Mouse (Mus musculus) hindlimb bud, embryonic 11.5 days (tissue): ENCODE measurements around the gene Tshr.
"Not testable (repeated sequence)": the region's sequence is repeated elsewhere in the genome, so short reads cannot be mapped to it uniquely, and the experiment has no call there.

Experiments used
- DNase-seq: peaks from one replicate; pipeline ENCODE4 v3.0.0-alpha.2; 2012; ENCODE audit warnings: low read depth, low spot score; ENCODE audit errors: extremely low spot score

Tshr gene

DNA sequence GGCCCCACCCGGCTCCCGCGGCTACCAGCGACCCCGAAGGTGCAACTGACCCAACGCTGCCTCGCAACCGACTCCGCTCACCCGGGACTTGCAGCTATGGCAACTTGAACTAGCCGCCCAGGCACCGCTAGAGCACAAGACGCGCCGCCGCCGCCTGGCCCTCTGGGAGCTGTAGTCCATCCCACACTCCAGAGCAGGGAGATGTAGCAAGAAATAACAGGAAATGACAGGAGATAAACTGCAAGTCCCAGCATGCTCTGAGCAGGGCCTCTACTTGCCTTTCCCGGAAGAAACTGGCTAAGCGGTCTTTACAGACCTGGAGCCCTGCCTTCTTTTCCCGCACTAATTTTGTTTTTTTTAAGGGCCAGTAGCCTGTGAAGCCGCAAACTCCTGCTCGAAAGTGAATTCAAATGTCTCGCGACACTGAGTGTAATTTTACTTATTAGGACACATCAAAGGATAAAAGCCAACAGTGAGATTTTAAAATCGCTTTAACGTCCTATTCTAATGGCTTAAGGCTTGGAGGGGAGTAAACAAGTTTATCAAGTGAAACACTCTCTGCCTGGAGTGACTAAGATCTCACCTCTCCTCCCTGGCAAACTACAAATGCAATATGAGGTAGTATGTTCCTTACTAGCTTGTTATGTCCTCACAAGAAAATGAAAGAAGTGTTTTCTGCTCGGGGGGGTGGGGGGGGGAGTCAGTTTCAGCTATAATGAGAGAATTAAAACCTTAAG is at the start of gene Tshr, which contains the start of gene Cep128:
Gene Tshr (plus strand): TSS at position 283 of the 737 bp plus-strand sequence.
Gene Cep128 (minus strand): TSS at position 129 of the 737 bp plus-strand sequence.
- peak; percentile 87 for DNase-seq

DNA sequence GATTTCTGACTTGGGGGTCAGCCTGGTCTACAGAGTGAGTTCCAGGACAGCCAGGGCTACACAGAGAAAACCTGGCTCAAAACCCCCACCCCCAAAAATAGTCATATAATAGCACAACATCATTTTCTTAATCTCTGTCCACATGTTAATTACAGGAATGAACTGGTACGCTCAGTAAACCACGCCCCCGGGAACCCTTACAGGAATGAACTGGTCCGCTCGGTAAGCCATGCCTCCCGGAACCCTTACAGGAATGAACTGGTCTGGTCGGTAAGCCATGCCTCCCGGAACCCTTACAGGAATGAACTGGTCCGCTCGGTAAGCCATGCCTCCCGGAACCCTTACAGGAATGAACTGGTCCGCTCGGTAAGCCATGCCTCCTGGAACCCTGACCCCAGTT is 45.7 kb upstream of the Tshr start:
- not testable (repeated sequence) for DNase-seq

DNA sequence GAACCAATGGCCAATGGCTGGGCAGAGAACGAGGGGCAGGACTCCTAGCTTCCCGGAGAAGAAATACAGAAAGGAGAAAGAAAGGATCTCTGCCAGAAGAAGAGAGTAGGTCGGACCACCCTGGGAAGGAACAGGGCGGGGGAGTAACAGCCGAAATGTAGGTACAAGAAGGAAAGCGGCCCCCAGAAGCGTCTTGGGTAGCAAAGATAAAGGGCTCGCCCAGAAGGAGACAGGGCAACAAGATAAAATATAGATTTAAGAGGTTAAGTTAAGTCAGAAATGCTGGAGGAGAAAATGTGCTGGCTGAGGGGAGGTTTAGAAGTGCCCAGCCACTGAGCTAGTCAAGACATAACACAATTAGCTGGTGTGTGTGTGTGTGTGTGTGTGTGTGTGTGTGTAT is 30.6 kb upstream of the Tshr start:
- DNase-seq: no peak

DNA sequence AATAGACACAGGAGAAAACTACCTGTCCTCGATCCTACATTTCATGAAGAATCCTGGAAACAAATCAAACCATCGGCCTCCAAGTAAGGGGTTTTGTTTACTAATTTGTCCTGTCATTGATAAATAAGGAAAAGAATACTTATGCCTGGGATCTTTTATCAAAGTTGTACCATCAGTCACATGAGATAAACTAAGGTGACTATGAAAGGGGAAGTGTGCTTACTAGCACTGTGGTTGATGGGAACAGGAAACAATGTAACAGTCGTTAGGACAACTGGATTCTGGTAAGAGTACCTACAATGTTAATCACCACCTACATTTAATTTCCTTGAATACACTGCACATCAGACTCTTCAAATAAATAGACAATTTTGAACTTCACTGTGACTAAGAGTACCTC is 15.2 kb upstream of the Tshr start:
- no peak for DNase-seq

DNA sequence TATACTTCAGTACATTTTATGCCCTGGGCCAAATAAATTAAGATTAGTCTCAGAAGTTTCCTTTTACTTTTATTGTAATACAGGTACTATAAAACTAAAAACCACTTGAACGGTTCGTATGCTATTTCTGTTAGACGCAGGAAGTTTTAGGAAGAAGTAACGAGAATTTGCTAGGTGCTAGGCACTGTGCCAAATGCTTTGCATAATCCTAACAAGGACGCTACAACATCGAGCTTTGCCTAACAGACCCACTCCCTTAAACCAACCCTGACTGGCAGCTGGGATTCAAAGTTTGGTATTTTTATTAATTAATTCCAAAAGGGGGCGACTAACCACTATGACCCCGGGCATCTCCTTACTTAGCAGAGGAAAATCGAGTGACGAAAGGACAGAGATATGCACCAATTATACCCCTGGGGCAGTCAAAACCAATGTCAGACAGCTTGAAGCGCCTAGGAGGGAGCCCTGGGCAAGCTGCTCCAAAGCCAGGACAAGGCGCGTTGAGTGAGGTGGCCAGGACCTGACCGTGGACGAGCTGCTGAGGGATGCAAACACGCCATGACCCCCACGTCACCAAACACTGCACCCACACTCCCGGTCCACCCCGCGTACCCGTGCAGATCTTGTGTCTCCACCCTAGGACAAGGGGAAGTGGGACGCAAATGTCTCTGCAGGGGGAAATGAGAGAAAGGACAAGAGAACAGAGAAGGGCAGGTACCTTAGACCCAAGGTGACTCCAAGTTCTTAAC is 673 bp upstream of the Tshr start:
- DNase-seq: no peak

DNA sequence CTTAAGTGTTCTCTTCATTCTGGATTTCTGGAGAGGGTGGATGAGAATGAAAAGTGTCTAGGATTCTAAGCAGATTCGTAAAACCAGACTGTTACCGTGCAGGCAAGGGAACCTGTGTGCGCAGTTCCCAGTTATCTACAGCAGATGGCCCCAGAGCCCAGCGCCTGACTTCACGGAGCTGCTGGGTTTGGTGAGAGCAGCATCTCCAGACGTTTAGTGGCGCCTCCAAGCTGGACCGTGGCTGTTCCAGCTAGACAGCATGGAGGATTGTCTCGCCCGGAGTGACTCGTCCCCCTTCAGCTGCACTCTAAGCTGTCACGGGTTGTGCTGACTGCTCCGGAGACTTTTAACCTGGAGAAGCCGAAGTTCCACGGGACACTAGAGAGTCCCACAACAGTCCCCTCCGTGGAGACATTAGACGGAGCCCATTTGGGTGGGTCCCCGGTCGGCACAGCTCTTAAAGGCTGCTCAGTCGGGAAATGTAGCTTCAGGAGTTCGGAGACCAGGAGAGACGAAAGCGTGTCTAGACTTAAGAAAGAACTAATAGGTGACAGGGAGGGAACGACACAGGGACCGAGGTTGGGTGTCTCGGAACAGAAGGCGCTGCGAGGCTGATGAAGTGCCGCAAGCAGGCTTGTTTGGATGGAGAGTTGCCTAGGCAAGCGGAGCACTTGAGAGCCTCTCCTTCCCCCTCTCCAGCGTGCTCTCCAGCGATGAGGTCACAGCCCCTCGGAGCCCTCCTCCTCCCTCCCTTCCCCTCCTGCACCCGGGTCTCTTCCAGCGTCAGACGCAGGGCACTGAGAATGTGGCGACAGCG is 16.1 kb downstream of the Tshr start:
- no peak for DNase-seq

DNA sequence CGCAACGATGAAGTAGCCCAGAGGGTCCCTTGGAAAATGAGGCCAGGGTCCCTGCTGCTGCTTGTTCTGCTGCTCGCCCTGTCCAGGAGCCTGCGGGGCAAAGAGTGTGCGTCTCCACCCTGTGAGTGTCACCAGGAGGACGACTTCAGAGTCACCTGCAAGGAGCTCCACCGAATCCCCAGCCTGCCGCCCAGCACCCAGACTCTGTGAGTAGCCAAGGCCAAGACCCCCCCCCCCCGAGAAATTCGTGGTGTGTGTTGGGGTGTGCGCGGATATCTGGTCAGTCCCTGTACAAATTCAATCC is 16.6 kb downstream of the Tshr start:
- no peak for DNase-seq

DNA sequence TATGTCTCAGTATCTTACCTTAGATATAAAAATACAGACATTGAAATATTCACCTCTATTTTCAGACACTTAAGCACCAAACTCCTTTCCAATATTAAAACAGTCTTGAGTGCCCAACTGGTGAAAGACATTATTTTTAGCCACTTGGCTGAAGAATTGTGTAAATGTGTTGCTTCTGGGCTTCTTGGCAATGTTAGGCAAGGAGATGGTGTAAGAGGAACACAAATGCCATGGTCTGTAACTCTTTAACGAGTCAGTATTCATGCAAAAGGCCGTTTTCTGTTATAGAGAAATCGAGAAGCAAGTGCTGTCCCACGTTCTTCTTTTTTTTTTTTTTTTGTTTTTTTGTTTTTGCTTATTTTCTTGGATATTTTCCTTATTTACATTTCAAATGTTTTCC is 25.9 kb downstream of the Tshr start:
- no peak for DNase-seq

DNA sequence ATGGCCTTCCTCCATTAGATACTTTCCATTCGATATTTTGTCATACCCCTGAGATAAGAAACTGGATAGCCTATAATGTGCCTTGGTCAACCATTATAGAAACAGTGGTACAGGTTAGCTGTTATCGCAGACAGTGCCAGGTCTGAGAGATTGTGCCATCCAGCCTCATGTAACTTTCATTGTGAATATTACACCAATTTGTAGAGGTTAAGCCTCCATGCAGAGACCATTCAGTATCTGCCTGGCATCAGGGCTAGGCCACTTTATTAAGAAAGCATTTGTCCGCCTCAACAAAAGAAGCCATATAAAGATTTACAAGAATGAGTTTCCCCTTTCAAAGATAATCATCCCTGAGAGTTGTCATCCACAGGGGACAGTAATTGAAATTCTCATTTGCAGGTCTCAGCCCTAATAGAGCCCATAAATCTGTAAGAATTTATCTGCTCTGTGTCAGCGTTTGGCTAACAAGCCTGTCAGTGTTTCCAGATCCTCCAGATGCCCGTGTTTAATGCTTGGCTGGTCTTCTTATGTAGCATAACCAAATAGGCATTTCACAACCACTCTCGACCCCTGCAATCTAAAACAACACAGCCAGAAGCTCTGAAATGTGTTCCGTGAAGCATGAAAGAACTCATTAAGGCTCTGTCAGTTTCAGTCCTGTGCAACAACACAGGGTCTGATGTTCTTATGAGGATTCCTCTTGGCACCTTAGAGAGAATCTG is 28.3 kb downstream of the Tshr start:
- no peak for DNase-seq

DNA sequence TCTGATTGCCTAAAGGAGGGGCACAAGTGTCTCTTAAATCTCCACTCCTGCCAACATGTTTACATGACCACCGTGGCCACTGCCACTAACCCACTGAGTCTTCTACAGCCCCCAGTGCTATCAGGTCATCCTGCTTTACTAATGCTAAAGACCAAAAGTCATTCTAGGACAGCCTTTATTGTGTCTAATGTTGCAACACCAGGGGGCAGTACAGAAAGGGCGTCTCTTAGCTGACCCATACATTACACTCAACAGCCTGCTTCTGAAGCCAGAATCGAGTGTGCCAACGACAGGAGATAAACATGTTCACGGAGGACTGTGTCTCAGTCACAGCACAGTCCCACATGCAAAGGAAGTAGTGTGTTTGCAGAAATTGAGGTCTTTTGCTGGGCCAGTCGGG is 30.7 kb downstream of the Tshr start:
- no peak for DNase-seq

DNA sequence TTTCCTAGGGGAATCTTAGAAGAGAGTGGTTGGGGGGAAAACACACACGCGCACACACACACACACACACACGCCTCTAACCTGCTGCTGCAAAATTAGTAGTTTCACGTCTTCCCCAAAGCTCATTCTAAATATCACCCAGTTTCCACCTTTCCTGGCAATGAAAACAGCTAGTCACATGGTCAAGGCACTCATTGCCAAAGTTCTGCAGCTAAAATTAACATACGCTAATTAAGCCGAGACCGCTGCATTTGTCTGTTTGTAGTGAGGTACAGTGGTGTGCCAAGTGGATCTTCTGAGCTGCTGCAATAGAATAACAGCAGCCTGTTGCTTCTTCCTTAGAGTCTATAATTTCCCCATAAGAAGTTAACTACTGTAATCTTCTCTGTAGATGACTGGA is 32.5 kb downstream of the Tshr start:
- DNase-seq: no peak

DNA sequence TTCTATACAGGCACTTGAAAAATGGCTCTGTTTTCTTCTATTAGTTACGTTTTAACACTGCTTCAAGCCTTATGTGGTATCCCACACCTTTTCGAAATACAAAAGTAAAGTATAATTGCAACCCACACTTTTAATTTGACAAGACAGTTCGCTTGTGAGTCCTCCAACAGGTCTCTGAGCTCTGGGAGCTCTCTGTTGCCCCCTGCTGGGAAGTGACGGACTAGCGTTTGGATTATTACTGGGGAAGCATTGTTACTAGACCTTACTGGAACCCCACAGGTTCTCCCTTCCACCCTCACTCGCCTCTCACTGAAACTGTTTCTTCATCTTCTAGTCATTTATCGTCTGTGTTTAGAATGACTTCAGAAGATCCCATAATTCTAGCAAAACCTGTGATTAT is 34.4 kb downstream of the Tshr start:
- no peak for DNase-seq

DNA sequence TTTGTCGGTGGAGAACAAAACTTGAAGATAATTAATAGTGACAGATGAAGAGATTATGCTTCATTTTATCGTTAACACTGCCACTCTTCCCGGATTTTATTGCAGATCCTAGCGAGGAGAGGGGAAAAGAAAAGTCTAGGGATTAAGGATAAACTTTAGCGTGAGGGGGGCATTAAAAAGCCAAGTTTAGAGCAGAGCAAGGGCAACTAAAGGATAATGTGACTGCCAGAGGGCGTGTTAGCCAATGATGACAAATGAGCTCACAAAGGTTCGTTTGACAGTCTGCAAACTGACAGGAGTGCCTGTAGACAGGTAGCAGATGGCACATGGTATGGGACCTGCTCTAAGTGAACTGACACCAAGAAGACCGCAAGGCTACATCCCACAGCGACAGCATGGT is 36.9 kb downstream of the Tshr start:
- no peak for DNase-seq

DNA sequence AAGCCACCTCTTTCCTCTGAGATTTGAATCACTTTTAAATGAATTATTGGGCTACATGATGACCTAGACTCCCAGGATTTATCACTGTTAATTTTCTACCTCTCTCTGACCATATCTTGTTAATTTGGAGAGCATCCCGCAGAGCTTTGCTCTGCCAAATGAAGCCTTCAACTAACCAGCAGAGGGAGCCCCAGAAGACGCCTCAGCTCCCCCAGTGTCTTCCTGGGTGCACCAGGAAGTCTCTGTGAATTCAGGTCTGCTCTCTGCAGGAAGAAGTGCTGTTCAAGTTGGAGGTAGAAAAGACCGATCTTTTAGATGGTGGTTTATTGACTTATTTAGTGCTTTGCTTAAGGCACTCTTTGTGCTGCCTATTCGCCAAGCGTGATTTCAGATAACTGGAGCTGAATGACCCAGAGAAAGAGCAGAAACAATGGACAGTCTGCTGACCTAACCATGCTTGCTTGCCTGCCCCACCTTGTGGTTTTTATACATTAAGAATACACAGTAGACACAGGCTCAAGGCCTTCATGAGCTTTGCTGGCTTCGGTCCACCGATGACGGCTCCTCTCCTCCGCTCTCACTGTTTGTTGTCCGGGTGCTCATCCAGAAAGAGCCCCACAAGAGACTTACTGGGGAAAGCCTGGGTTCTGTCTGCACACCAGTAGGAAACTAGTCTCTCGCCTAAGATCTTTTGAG is 38.9 kb downstream of the Tshr start:
- DNase-seq: no peak

DNA sequence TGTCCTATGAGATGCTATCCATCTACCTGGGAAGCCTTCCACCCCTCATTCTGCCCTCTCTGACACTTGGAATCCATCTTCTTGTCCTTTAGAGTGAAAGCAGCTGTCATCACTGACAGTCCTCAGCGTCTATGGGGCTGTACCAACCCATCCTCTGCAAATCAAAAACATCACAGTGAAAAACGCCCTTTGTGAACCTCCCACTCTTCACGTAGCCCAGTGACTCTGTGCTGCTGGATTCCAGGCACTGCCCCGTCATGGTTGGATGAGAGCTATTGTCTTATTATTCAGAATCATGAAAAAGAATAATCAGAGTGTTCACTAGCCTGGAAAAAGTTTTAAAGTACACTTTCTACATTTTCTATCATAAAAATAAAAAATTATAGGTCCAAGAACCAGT is 42.1 kb downstream of the Tshr start:
- no peak for DNase-seq

DNA sequence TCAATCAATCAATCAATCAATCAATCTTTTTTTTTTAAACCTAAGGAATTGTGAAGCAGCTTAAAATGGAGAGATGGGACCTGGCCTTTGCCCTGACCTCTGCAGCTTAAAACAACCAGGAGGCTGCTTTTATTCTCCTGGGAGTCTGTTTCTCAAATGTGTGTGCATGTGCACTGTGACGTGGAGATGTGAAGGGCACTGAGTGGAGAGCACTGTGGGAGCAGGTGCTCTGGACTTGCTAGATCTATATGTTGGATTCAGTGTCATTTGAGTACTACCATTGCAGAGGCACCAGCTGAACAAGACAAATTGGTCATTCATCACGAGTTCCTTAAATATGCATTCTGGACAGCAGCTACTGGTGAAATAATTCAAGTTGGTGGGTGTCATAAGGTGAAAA is 42.8 kb downstream of the Tshr start:
- no peak for DNase-seq

DNA sequence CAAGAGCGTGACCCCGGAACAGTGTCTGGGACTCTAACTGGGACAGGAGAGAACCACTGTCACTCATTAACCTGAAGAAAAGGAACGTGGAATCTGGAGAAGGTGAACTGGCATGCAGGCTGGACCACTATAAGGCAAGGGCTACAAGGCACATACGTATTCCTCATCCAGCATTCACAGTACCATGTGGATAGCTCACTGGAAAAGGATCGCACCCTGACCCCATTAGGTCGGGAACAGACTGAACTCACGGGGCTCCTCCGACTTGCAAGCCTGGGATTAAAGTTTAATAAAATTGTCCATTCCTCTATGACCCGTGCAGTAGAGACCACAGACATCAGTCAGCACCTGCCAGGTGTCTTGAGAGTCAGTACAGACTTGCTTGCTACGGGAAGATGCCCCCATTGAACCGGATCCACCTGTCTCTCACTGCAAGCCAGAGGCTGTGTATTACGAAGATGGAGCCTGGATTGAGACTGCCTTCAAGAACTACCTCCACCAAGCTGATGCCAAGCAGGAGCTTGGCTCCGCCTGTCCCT is 97.9 kb downstream of the Tshr start:
- DNase-seq: no peak

DNA sequence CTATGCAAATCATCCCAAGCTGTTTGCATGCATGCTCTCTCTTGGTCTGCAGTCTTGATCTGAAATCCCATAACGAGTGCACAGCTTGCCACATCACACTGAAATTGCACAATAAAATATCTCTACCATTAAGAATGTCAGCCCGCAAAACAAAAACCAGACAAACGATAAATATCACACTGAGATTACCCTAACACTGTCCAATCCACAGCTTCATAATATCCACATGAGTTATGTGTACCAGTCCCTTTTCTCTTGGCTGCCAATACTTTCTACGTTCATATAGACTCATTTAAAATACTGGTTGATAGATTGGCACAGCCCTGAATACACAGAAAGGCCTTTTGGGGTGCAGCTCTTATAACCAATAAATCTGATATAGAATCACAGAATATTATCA is 102.0 kb downstream of the Tshr start:
- no peak for DNase-seq

DNA sequence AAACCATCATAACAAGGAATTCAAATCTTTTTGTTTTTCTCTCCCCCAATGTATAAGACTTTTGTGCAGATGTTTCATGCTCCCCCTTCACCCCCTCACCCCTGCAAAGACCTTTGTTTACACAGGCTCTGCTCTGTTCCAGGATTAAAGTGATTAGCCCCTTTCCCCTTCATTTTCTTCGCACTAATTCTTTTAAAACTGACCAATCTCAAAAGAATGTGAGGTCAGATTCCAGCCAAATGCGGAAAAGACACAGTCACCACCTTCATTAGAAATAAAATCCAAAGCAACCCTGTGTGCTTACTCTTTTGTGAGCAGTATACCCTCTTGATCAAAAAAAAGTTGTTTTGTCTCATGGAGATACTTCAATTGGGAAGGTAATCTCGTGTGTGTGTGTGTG is 104.0 kb downstream of the Tshr start:
- no peak for DNase-seq

DNA sequence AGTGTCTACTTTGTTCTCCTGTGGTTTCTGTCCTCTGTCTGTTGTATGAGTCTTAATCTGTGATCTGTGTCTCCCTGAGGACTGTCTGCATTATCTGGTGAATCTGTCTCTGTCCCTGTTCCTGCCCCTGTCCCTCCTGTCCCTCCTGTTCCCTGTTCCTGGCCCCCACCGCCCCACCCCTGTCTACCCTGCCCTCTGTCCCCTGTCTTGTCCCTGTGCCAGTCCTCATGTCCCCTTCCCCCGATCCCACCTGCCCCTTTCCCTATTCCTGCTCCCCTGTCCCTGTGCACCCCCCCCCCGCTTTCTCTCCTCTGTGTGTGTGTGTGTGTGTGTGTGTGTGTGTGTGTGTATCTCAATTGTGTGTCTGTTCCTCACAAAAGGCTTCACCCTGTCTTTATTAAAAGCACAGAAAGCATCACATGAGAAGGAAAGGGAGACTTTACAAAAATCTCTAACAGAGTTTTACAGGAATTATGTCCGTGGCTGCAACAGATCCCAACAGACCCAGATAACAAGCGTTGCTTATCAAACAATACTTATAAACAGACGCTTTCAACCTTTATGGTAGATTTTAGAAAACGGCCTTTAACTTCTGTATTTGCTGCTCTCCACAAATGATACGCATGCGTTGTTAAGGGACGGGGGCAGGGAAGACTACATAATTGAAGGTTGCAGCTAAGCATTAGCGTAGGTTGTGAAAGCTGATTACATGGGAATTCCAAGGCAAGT is 111.3 kb downstream of the Tshr start:
- no peak for DNase-seq
